Mouse (Mus musculus) stomach, embryonic 14.5 days (tissue): ENCODE measurements around the gene Rsg1. TPM values are rescaled to one million over a fixed set of nuclear protein-coding genes. Genes with fewer than 3 reads are reported as not detected.

ENCODE experiments used
- ATAC-seq: fragments of 200-750 bp; cut with Nextera tagmentation; 2 replicates; pipeline ENCODE4 v1.8.0; 2017; ENCODE audit warnings: low read depth, moderate TSS enrichment; ENCODE audit not compliant: insufficient number of reproducible peaks, insufficient read depth, low FRiP score
- H3K27ac ChIP-seq: fragments of 300-500 bp; sonication (generic); 2 replicates; pipeline ENCODE4 v1.5.1; 2014; ENCODE audit warnings: mild to moderate bottlenecking, low read length, moderate library complexity, mixed read lengths
- H3K27me3 ChIP-seq: fragments of 300-500 bp; sonication (generic); 2 replicates; pipeline ENCODE4 v1.6.1; 2014; ENCODE audit warnings: low read length, control low read depth, mixed read lengths; ENCODE audit not compliant: control insufficient read depth, insufficient read depth
- H3K36me3 ChIP-seq: fragments of 300-500 bp; sonication (generic); 2 replicates; pipeline ENCODE4 v1.6.1; 2014; ENCODE audit warnings: mild to moderate bottlenecking, control low read depth, low read length, moderate library complexity, mixed read lengths; ENCODE audit not compliant: control insufficient read depth, insufficient read depth
- H3K4me1 ChIP-seq: fragments of 300-500 bp; sonication (generic); 2 replicates; pipeline ENCODE4 v1.6.1; 2014; ENCODE audit warnings: low read length, control low read depth, mixed read lengths; ENCODE audit not compliant: control insufficient read depth, insufficient read depth
- H3K4me2 ChIP-seq: fragments of 300-500 bp; sonication (generic); replicated peaks from 2 replicates; pipeline ENCODE4 v1.6.1; 2014; ENCODE audit warnings: low read depth, low read length, control low read depth
- H3K4me3 ChIP-seq: fragments of 300-500 bp; sonication (generic); 2 replicates; pipeline ENCODE4 v1.5.1; 2014; ENCODE audit warnings: low read depth, low read length, control low read depth
- H3K9ac ChIP-seq: fragments of 300-500 bp; sonication (generic); replicated peaks from 2 replicates; pipeline ENCODE4 v1.6.1; 2014; ENCODE audit warnings: low read depth, mild to moderate bottlenecking, control low read depth, low read length, moderate library complexity, mixed read lengths
- H3K9me3 ChIP-seq: fragments of 300-500 bp; sonication (generic); 2 replicates; pipeline ENCODE4 v1.6.1; 2016; ENCODE audit warnings: low read depth, low read length, control low read depth; ENCODE audit not compliant: control insufficient read depth
- WGBS: fragments of 180-500 bp; shearing (Covaris S2); extraction: QIAGEN DNeasy Blood & Tissue Kit; methylation state at CpG from one replicate; pipeline ENCODE4 v1.1.7; 2014; 5-methylcytosine and 5-hydroxymethylcytosine counted together
- polyA plus RNA-seq: library from polyadenylated mRNA; unstranded; fragments of >200 nt; fragmentation: Nextera tagmentation; extraction: Ambion mirVana; gene quantifications from 2 replicates; pipeline ENCODE4 v1.2.1, GENCODE M21; 2014

Rsg1 gene
- polyA plus RNA-seq: 5.2 and 6.5 TPM in 2 replicates

DNA sequence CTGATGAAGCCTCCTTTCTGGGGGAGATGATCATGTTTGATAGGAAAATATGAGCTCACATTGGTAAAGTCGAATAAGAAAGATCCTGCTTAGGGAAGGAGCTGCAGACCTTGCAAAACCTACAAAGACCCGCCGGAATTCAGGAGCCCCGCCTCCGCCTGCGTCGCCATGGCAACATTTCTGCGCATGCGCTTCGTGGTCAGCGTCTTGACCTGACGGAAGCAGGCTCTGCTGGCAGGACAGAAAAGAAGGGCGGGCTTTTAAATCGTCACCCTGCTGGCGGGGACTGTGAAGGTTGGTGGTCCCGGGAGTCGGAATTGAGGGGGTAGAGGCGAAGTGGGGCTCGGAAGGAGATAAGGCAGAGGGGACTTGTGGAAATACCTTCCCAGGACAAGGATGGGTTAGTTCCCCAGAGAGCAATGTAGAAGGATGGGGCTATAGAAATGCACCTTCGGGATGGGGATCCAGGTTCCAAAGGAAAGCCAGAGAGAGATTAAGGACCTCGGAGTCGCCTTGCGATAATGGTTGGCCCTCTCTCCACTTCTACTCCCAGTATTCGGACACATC is at the start of gene Rsg1:
Gene Rsg1 (plus strand): TSS at position 187 of the 567 bp plus-strand sequence.
- Histone ChIP-seq H3K36me3 (no peaks in the 10 kb centered on the region), H3K4me3 (peak within 1 kb of the TSS; percentile 53), H3K4me1 (0 out of 2 replicates have a peak, but pooled peaks cover 5% of the 10 kb centered on the region), H3K4me2 (peak within 1 kb of the TSS; percentile 95), H3K27me3 (no peaks in the 10 kb centered on the region), H3K27ac (peak within 1 kb of the TSS; percentile 18; the same call in 1 of the 2 replicates), H3K9me3 (no peaks in the 10 kb centered on the region), H3K9ac (peak within 1 kb of the TSS; percentile 52)
- WGBS: under 1% methylated on average over 24 of the region's 24 CpGs
- ATAC-seq: peak; percentile 83

GRCm38 (mm10) chr4:141165744-141166292 is 47.9 kb upstream of the Rsg1 start:
- H3K36me3 ChIP-seq: peaks cover 12% of the 10 kb centered on the region; the same call in 1 of the 2 replicates
- no peak overlapping the region for H3K27ac ChIP-seq
- 72% methylated on average over 8 of the region's 8 CpGs for WGBS
- no peak overlapping the region for H3K4me2 ChIP-seq
- H3K4me3 ChIP-seq: no peak overlapping the region
- H3K9ac ChIP-seq: no peak overlapping the region
- H3K9me3 ChIP-seq: no peaks in the 10 kb centered on the region
- no peak for ATAC-seq
- H3K4me1 ChIP-seq: no peaks in the 10 kb centered on the region
- H3K27me3 ChIP-seq: no peaks in the 10 kb centered on the region

DNA sequence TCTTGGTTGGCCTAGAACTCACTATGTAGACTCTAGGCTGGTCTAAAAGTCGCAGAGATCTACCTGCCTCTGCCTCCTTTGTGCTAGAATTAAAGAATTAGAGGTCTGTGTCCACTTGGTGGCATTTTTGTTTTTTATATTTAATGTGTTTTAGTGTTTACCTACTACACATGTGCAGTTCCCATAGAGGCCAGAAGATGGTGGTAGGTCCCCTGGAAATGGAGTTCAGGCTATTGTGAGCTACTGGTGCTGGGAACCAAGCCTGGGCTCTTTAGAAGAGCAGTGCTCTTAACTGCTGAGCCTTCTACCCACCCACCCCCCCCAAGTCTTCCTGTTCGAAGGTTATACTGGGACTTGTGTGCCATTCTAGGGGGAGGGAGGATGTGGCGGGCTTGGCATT is 46.6 kb upstream of the Rsg1 start:
- Histone ChIP-seq H3K9ac (no peak overlapping the region), H3K9me3 (no peaks in the 10 kb centered on the region), H3K27ac (no peak overlapping the region), H3K4me1 (no peaks in the 10 kb centered on the region), H3K27me3 (no peaks in the 10 kb centered on the region), H3K36me3 (peaks cover 21% of the 10 kb centered on the region; the same call in 1 of the 2 replicates), H3K4me2 (no peak overlapping the region), H3K4me3 (no peak overlapping the region)
- WGBS: 93% methylated on average over 3 of the region's 3 CpGs
- no peak for ATAC-seq

- H3K4me1 ChIP-seq: no peaks in the 10 kb centered on the region
- no peak overlapping the region for H3K27ac ChIP-seq
- ATAC-seq: no peak
- H3K9ac ChIP-seq: no peak overlapping the region
- H3K4me3 ChIP-seq: no peak overlapping the region
- H3K4me2 ChIP-seq: no peak overlapping the region
- whole genome bisulfite sequencing: 87% methylated on average over 8 of the region's 8 CpGs
- no peaks in the 10 kb centered on the region for H3K27me3 ChIP-seq
- peaks cover 21% of the 10 kb centered on the region; the same call in 1 of the 2 replicates for H3K36me3 ChIP-seq
- H3K9me3 ChIP-seq: no peaks in the 10 kb centered on the region
These were observed 41.6 kb upstream of the Rsg1 start for GRCm38 (mm10) chr4:141172121-141172520.

DNA sequence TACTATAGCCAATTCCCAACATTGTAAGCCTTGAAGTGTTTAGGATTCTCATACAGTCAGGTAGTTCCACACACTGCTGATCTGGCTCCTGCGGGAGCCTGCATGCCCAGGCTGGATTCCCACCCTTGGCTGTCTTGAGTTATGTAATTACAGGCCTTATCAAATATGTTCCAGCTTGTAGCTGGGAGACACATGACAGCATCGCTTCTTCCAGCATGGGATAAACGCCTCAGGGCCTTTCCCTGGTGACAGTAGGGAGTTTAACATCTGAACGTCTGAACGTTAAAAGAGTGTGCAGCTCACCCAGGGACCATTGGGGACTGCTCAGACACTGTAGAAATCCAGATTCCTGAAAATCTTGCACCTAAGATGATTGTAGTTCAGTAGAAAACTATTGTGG is 38.0 kb upstream of the Rsg1 start:
- H3K36me3 ChIP-seq: peaks cover 12% of the 10 kb centered on the region
- H3K27ac ChIP-seq: no peak overlapping the region
- H3K4me3 ChIP-seq: no peak overlapping the region
- H3K9me3 ChIP-seq: no peaks in the 10 kb centered on the region
- 79% methylated on average over 5 of the region's 5 CpGs for WGBS
- no peak for ATAC-seq
- H3K9ac ChIP-seq: no peak overlapping the region
- H3K4me2 ChIP-seq: no peak overlapping the region
- H3K27me3 ChIP-seq: no peaks in the 10 kb centered on the region
- no peaks in the 10 kb centered on the region for H3K4me1 ChIP-seq

DNA sequence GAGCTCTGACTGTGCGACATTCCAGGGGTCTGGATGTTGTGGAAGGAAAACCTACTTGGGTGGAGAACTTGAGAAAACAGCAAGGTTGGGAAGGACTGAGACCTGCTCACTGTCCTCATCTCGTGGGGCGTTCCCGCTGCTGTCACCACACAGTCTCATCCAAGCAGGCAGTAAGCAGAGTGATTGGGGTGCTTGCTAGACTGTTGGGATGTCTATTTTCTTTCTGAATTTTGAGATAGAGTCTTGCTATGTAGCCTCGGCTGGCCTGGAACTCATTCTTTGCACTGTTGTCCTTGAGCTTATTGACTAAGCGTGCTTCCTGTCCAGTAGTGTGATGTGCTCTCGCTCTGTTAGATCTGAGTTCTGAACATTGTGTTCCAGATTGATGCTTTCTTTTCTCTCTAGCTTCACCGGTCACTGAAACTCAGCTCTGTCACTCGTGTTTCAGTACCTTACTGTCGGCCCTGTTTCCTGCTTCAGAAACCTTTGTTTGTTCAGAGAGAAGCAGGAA is 37.4 kb upstream of the Rsg1 start:
- no peaks in the 10 kb centered on the region for H3K4me1 ChIP-seq
- no peak overlapping the region for H3K4me2 ChIP-seq
- WGBS: 82% methylated on average over 10 of the region's 10 CpGs
- no peaks in the 10 kb centered on the region for H3K9me3 ChIP-seq
- H3K9ac ChIP-seq: no peak overlapping the region
- no peaks in the 10 kb centered on the region for H3K27me3 ChIP-seq
- H3K36me3 ChIP-seq: peaks cover 11% of the 10 kb centered on the region
- no peak overlapping the region for H3K27ac ChIP-seq
- H3K4me3 ChIP-seq: no peak overlapping the region
- ATAC-seq: no peak

DNA sequence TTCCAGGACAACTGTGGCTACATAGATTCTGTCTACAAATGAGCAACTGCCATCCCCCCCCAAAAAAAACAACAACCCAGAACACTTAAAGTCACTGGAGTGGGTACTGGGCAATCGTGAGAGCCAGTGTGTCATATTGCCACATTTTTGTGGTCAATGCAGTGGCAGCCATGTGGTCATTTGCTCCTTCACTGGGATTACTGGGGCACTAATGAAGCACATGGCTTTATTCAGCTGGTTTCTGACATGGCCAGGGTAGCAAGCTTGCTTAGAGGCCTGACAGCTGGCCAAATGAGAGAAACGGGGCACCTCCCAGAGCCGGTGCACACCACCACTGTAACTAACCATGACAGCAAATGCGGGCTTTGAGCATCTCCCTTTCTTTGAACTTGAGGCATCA is 35.3 kb upstream of the Rsg1 start:
- H3K27me3 ChIP-seq: no peaks in the 10 kb centered on the region
- no peak overlapping the region for H3K4me3 ChIP-seq
- no peak overlapping the region for H3K9ac ChIP-seq
- H3K36me3 ChIP-seq: peaks cover 16% of the 10 kb centered on the region
- WGBS: 82% methylated on average over 4 of the region's 4 CpGs
- H3K27ac ChIP-seq: no peak overlapping the region
- H3K4me1 ChIP-seq: no peaks in the 10 kb centered on the region
- ATAC-seq: no peak
- H3K4me2 ChIP-seq: no peak overlapping the region
- H3K9me3 ChIP-seq: no peaks in the 10 kb centered on the region

DNA sequence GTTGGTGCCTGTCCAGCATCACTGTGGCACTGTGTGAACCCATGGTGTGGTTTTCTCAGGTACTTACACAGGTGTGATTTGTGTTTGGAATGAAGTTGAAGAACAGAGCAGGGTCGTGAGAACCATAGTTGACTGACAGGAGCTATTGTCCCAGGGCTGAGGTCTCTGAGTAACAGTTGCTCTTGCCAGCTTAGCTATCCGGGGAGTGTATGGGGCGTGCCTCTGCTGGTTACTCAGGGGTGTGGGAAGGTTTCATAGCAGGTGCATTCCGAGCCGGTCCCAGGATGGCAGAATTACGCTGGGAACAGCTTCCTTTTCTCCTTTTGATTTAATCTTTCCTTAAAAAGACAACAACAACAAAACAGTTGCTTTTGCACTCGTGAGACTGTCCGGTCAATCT is 32.9 kb upstream of the Rsg1 start:
- Histone ChIP-seq H3K4me3 (no peak overlapping the region), H3K4me1 (peaks cover under 1% of the 10 kb centered on the region; the same call in 1 of the 2 replicates), H3K27me3 (no peaks in the 10 kb centered on the region), H3K9ac (no peak overlapping the region), H3K36me3 (peaks cover 16% of the 10 kb centered on the region), H3K27ac (no peak overlapping the region), H3K4me2 (no peak overlapping the region), H3K9me3 (no peaks in the 10 kb centered on the region)
- 80% methylated on average over 8 of the region's 8 CpGs for WGBS
- ATAC-seq: no peak
